ENCODE assay signal across 20 mouse cellular contexts in the genomic region with DNA sequence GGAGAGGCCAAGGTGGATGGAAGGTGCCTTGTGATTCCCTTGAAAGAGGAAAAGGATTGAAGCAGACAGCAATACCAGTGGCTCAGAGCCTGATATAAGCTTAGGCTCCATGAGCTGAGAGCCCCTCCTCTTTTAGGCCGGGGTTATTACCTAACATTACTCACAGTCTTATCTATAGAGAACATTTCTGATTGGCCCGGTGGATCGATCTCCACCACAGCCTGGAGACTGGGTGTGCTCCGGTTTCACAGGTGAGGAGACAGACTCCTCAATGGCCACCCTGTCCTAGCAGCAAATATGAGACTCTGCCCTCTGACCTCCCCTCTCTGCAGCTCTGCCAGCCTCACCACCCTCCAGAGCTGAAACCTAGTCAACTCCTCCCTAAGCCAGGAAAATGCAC. TPM values are rescaled to one million over a fixed set of nuclear protein-coding genes. Genes with fewer than 3 reads are reported as not detected.
A peak's percentile ranks its signal among the peaks of the same experiment; 100 is the strongest.
DNase-seq lines count a peak whose midpoint lies in the region; ATAC-seq and TF ChIP-seq lines count a peak whose summit lies in the region.
"Had no signal": no experiment of that assay in that cellular context is flagged by ENCODE, and none has a peak within 500 bp of the region (broad histone marks: within the 10 kb centered on the region; RNA-seq: fewer than 3 reads in every experiment).

No protein-coding gene starts in this region.

- ATAC-seq in intestine, embryonic 15.5 days, result peak; percentile 83
- ATAC-seq in intestine, embryonic 16.5 days, result peak; percentile 87
- peak; percentile 70 for ATAC-seq in stomach, embryonic 15.5 days (ENCODE audit: insufficient read depth, low FRiP score, low read depth)
- ATAC-seq: forebrain, embryonic 15.5 days had no signal

- H3K9ac ChIP-seq in intestine, embryonic 15.5 days, result no peak overlapping the region
- H3K9ac ChIP-seq in intestine, embryonic 16.5 days (ENCODE audit: low read depth, low read length), result no peak overlapping the region
- no peak overlapping the region for H3K9ac ChIP-seq in stomach, embryonic 15.5 days
- H3K9ac ChIP-seq: embryonic facial prominence, embryonic 12.5 days; forebrain, embryonic 15.5 days; heart, embryonic 13.5 days; hindbrain, embryonic 15.5 days had no signal

- whole genome bisulfite sequencing in intestine, embryonic 15.5 days, result 46% methylated on average over 4 of the region's 4 CpGs
- 42% methylated on average over 4 of the region's 4 CpGs for WGBS in intestine, embryonic 16.5 days
- WGBS in stomach, embryonic 15.5 days, result 39% methylated on average over 4 of the region's 4 CpGs

- H3K27me3 ChIP-seq in intestine, embryonic 15.5 days (replicated peaks), result peaks cover 52% of the 10 kb centered on the region
- peaks cover 39% of the 10 kb centered on the region for H3K27me3 ChIP-seq in intestine, embryonic 16.5 days (replicated peaks; ENCODE audit: control insufficient read depth, insufficient read depth, low read length)
- H3K27me3 ChIP-seq in stomach, embryonic 15.5 days (replicated peaks), result peaks cover 53% of the 10 kb centered on the region

- no peak for TF ChIP-seq CTCF in layer of hippocampus, adult 2 months (conservative IDR thresholded peaks at IDR 0.05)

- H3K36me3 ChIP-seq in intestine, embryonic 15.5 days, result no peaks in the 10 kb centered on the region
- H3K36me3 ChIP-seq in intestine, embryonic 16.5 days (ENCODE audit: control insufficient read depth, insufficient read depth, low read length), result no peaks in the 10 kb centered on the region
- H3K36me3 ChIP-seq in stomach, embryonic 15.5 days, result no peaks in the 10 kb centered on the region
- H3K36me3 ChIP-seq: embryonic facial prominence, embryonic 12.5 days; forebrain, embryonic 15.5 days; heart, embryonic 13.5 days; hindbrain, embryonic 15.5 days had no signal

- DNase-seq in layer of hippocampus, adult 2 months (ENCODE audit: low spot score in 2 of 2), result no peak
- no peak for DNase-seq in layer of hippocampus, postnatal 25 days (ENCODE audit: extremely low spot score in 1 of 2, low spot score in 1 of 2)
- no peak for DNase-seq in left cerebral cortex, adult 18-20 months (ENCODE audit: low spot score in 2 of 2)
- no peak for DNase-seq in Muller cell, postnatal 12 days (ENCODE audit: inconsistent ontology term)
- DNase-seq: adrenal gland, adult 8-10 months; cerebellum, adult 11 months; cerebellum, adult 8-10 months; cerebellum, postnatal 14 days; gastrocnemius, postnatal 36 days; heart, adult 18-20 months; heart, postnatal 36 days had no signal

- no peaks in the 10 kb centered on the region for H3K9me3 ChIP-seq in intestine, embryonic 15.5 days
- H3K9me3 ChIP-seq in intestine, embryonic 16.5 days (ENCODE audit: control insufficient read depth, low read length), result no peaks in the 10 kb centered on the region
- no peaks in the 10 kb centered on the region for H3K9me3 ChIP-seq in stomach, embryonic 15.5 days
- H3K9me3 ChIP-seq: embryonic facial prominence, embryonic 12.5 days; forebrain, embryonic 15.5 days; heart, embryonic 13.5 days; hindbrain, embryonic 15.5 days had no signal

- H3K4me1 ChIP-seq in intestine, embryonic 15.5 days (replicated peaks), result peaks cover 27% of the 10 kb centered on the region
- peaks cover 21% of the 10 kb centered on the region for H3K4me1 ChIP-seq in intestine, embryonic 16.5 days (ENCODE audit: control insufficient read depth, insufficient read depth, low read length)
- H3K4me1 ChIP-seq in stomach, embryonic 15.5 days, result peaks cover 21% of the 10 kb centered on the region

- no peak overlapping the region for H3K27ac ChIP-seq in layer of hippocampus, adult 2 months
- no peak overlapping the region for H3K27ac ChIP-seq in intestine, embryonic 15.5 days
- H3K27ac ChIP-seq in intestine, embryonic 16.5 days (ENCODE audit: low read length), result no peak overlapping the region
- no peak overlapping the region for H3K27ac ChIP-seq in stomach, embryonic 15.5 days
- H3K27ac ChIP-seq: embryonic facial prominence, embryonic 12.5 days; forebrain, embryonic 15.5 days; heart, embryonic 13.5 days; hindbrain, embryonic 15.5 days had no signal

- peak overlapping the region; percentile 83; the same call in 1 of the 2 replicates for H3K4me3 ChIP-seq in layer of hippocampus, adult 2 months
- H3K4me3 ChIP-seq in intestine, embryonic 15.5 days (replicated peaks), result no peak overlapping the region
- H3K4me3 ChIP-seq in intestine, embryonic 16.5 days (ENCODE audit: low read length), result no peak overlapping the region
- H3K4me3 ChIP-seq in stomach, embryonic 15.5 days (replicated peaks), result no peak overlapping the region
- H3K4me3 ChIP-seq: embryonic facial prominence, embryonic 12.5 days; forebrain, embryonic 15.5 days; heart, embryonic 13.5 days; hindbrain, embryonic 15.5 days had no signal

- H3K4me2 ChIP-seq in intestine, embryonic 15.5 days (replicated peaks), result no peak overlapping the region
- H3K4me2 ChIP-seq in intestine, embryonic 16.5 days (ENCODE audit: low read depth, low read length), result no peak overlapping the region
- H3K4me2 ChIP-seq in stomach, embryonic 15.5 days, result no peak overlapping the region
- H3K4me2 ChIP-seq: embryonic facial prominence, embryonic 12.5 days; forebrain, embryonic 15.5 days; heart, embryonic 13.5 days; hindbrain, embryonic 15.5 days had no signal

RNA-seq across cellular contexts. Expression of a gene that starts 3.4 kb away (rescaled TPM):
- 100 to 1,000 TPM; 480 to 498 TPM for total RNA-seq in layer of hippocampus, adult 2 months (2021)
- total RNA-seq in layer of hippocampus, postnatal 25 days (2021), result 100 to 1,000 TPM; 405 to 439 TPM
- polyA plus RNA-seq in intestine, embryonic 15.5 days (2015; fragmentation: Nextera tagmentation; extraction: Ambion mirVana), result 0.31 and 0.42 TPM in 2 replicates
- 0.12 and 0.20 TPM in 2 replicates for polyA plus RNA-seq in intestine, embryonic 16.5 days (2015; fragmentation: Nextera tagmentation; extraction: Ambion mirVana)
- 0.74 and 1.0 TPM in 2 replicates for polyA plus RNA-seq in stomach, embryonic 15.5 days (2015; fragmentation: Nextera tagmentation; extraction: Ambion mirVana)
- 100 to 1,000 TPM; 292 to 328 TPM for total RNA-seq in left cerebral cortex, adult 18-20 months (2021)
- total RNA-seq: gastrocnemius, postnatal 36 days; heart, postnatal 36 days had no signal
- polyA plus RNA-seq: forebrain, embryonic 11.5 days; heart, postnatal 0 days had no signal
